Mouse (Mus musculus) hindbrain, embryonic 12.5 days (tissue): Measurements from ENCODE around the gene 1600014C23Rik. TPM values are rescaled to one million over a fixed set of nuclear protein-coding genes. Genes with fewer than 3 reads are reported as not detected.

ENCODE experiments used
- ATAC-seq: fragments of 200-750 bp; cut with Nextera tagmentation; 2 replicates; pipeline ENCODE4 v1.8.0; 2017; ENCODE audit warnings: moderate TSS enrichment; ENCODE audit not compliant: low FRiP score
- H3K27ac ChIP-seq: fragments of 300-500 bp; sonication (generic); 2 replicates; pipeline ENCODE4 v1.5.1; 2016; ENCODE audit warnings: mild to moderate bottlenecking
- H3K27me3 ChIP-seq: fragments of 300-500 bp; sonication (generic); 2 replicates; pipeline ENCODE4 v1.6.1; 2016; ENCODE audit warnings: mild to moderate bottlenecking
- H3K36me3 ChIP-seq: fragments of 300-500 bp; sonication (generic); 2 replicates; pipeline ENCODE4 v1.6.1; 2016; ENCODE audit warnings: mild to moderate bottlenecking
- H3K4me1 ChIP-seq: fragments of 300-500 bp; sonication (generic); 2 replicates; pipeline ENCODE4 v1.6.1; 2016
- H3K4me2 ChIP-seq: fragments of 300-500 bp; sonication (generic); replicated peaks from 2 replicates; pipeline ENCODE4 v1.6.1; 2016; ENCODE audit warnings: mild to moderate bottlenecking
- H3K4me3 ChIP-seq: fragments of 300-500 bp; sonication (generic); 2 replicates; pipeline ENCODE4 v1.5.1; 2016; ENCODE audit warnings: mild to moderate bottlenecking
- H3K9ac ChIP-seq: fragments of 300-500 bp; sonication (generic); 2 replicates; pipeline ENCODE4 v1.6.1; 2016; ENCODE audit warnings: mild to moderate bottlenecking, moderate library complexity
- H3K9me3 ChIP-seq: fragments of 300-500 bp; sonication (generic); replicated peaks from 2 replicates; pipeline ENCODE4 v1.6.1; 2016; ENCODE audit warnings: mild to moderate bottlenecking
- WGBS: fragments of 180-500 bp; shearing (Covaris S2); methylation state at CpG from one replicate; pipeline ENCODE4 v1.1.7; 2016; 5-methylcytosine and 5-hydroxymethylcytosine counted together
- polyA plus RNA-seq: library from polyadenylated mRNA; unstranded; fragments of >200 nt; fragmentation: Nextera tagmentation; extraction: Ambion mirVana; gene quantifications from 2 replicates; pipeline ENCODE4 v1.2.1, GENCODE M21; 2016

1600014C23Rik gene
- polyA plus RNA-seq, 1 experiment from 2014 or later = not detected

GRCm38 (mm10) chr17:45763188-45763587 lies 29.5 kb upstream of the 1600014C23Rik start:
- Histone ChIP-seq H3K4me1 (peaks cover 25% of the 10 kb centered on the region), H3K36me3 (no peaks in the 10 kb centered on the region), H3K4me2 (no peak overlapping the region), H3K9ac (no peak overlapping the region), H3K4me3 (no peak overlapping the region), H3K9me3 (0 out of 2 replicates have a peak, but pooled peaks cover 3% of the 10 kb centered on the region), H3K27ac (no peak overlapping the region), H3K27me3 (no peaks in the 10 kb centered on the region)
- 89% methylated on average over 8 of the region's 8 CpGs for WGBS
- no peak for ATAC-seq

DNA sequence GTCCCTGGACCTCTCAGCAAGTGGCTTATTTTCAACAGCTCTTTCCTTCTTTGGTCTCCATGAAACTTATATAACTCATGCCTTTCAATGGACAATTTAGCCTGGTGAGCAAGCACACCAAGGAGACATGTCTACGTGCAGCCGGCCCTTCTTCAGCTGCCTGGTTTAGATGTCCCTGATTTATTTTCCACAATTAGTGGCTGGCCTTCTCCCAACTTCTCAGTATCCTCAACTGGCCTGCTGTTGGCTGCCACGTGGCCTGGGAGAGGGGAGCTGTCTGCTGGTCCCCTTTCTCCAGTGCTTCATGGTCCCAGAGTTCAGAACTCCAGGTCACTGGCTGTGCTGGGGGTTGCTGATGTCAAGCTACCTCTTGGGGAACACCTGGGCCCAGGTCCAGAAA lies 28.3 kb upstream of the 1600014C23Rik start:
- no peak overlapping the region for H3K4me2 ChIP-seq
- WGBS = 74% methylated on average over 3 of the region's 3 CpGs
- no peak overlapping the region for H3K4me3 ChIP-seq
- no peaks in the 10 kb centered on the region for H3K27me3 ChIP-seq
- H3K27ac ChIP-seq = no peak overlapping the region
- H3K9ac ChIP-seq = no peak overlapping the region
- H3K36me3 ChIP-seq = no peaks in the 10 kb centered on the region
- 0 out of 2 replicates have a peak, but pooled peaks cover 3% of the 10 kb centered on the region for H3K9me3 ChIP-seq
- peaks cover 13% of the 10 kb centered on the region for H3K4me1 ChIP-seq
- no peak for ATAC-seq

DNA sequence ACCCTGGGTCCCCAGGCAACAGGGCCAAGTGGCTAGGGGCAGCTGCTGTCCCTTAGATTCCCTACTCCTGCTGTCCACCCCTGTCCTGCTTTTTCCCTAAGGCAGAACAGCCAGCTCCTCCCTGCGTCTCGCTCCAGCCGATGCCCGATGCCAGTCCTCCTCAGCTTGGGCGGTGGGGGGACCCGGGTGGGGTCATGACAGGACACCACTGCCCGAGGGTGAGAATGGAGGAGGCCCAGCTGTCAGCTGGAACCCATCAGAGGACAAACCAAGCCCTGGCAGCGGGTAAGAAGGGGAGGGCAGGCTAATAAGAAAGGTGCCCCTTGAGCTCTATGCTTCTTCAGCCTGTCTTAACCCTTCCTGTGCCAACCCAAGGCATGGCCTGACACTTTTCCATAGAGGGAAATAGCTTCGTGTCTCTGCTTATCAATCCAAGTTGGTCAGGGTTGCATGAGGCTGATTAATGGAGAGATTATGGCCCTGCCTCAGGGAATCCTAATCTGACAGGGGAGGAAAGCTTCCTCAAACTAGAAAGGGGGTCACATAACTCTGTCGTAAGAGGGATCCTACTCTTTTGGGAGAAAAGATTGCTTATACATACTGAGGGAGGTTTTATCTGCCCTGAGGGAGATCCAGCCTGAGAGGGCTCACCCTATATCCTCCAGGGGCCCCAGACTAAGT lies 27.5 kb upstream of the 1600014C23Rik start:
- no peak overlapping the region for H3K9ac ChIP-seq
- H3K4me2 ChIP-seq = no peak overlapping the region

DNA sequence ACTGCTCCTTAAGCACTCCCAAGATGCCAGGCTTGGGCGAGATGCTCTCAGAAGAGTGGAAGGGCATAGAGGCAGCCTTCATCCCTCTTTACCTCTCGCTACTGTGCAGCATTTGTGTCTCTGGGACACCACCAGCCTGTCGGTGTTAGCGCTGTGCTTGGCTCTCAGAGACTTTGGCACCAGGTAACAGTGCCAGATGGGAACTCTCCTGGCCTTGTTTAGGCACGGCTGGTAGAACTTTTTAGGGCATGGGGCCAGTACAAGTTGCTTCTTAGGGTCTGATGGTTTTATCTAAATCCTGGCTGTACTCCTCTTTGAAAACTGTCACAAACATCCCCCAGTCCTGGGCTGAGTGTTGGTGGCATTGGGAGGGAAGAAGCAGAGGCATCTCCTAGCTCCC lies 26.1 kb upstream of the 1600014C23Rik start:
- no peak for ATAC-seq
- WGBS = 91% methylated on average over 5 of the region's 5 CpGs
- H3K27ac ChIP-seq = no peak overlapping the region

More for the DNA sequence above, 27.5 kb upstream of the 1600014C23Rik start:
- H3K4me3 ChIP-seq = no peak overlapping the region
- no peaks in the 10 kb centered on the region for H3K36me3 ChIP-seq
- WGBS = 67% methylated on average over 10 of the region's 10 CpGs
- no peak for ATAC-seq
- peaks cover 5% of the 10 kb centered on the region; the same call in 1 of the 2 replicates for H3K4me1 ChIP-seq
- 0 out of 2 replicates have a peak, but pooled peaks cover 3% of the 10 kb centered on the region for H3K9me3 ChIP-seq
- H3K27ac ChIP-seq = no peak overlapping the region
- no peaks in the 10 kb centered on the region for H3K27me3 ChIP-seq

GRCm38 (mm10) chr17:45758808-45759207 lies 25.2 kb upstream of the 1600014C23Rik start:
- Histone ChIP-seq H3K4me2 (no peak overlapping the region), H3K9me3 (no peaks in the 10 kb centered on the region), H3K4me3 (no peak overlapping the region), H3K4me1 (peaks cover 6% of the 10 kb centered on the region; the same call in 1 of the 2 replicates), H3K9ac (no peak overlapping the region), H3K36me3 (no peaks in the 10 kb centered on the region), H3K27ac (no peak overlapping the region), H3K27me3 (no peaks in the 10 kb centered on the region)
- ATAC-seq = no peak
- WGBS = 75% methylated on average over 7 of the region's 7 CpGs

More for the DNA sequence above, 26.1 kb upstream of the 1600014C23Rik start:
- Histone ChIP-seq H3K36me3 (no peaks in the 10 kb centered on the region), H3K4me2 (no peak overlapping the region), H3K4me3 (no peak overlapping the region), H3K27me3 (no peaks in the 10 kb centered on the region), H3K9ac (no peak overlapping the region), H3K9me3 (0 out of 2 replicates have a peak, but pooled peaks cover 3% of the 10 kb centered on the region), H3K4me1 (peaks cover 5% of the 10 kb centered on the region; the same call in 1 of the 2 replicates)

DNA sequence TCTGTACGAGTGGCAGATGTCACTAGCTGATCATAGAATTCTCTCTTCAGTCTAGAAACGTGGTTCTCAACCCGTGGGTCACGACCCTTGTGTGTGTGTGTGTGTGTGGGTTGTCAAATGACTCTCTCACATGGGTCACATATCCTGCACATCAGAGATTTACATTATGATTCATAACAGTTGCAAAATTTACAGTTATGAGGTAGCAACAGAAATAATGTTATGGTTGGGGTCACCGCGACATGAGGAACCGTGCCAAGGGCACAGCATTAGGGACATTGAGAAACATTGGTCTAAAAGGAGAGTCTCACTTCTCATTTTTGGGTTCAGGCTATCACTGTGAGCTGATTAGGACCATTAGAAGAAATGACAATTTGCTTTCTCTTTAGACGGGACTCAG lies 24.3 kb upstream of the 1600014C23Rik start:
- ATAC-seq = no peak
- peaks cover 7% of the 10 kb centered on the region for H3K4me1 ChIP-seq
- H3K36me3 ChIP-seq = no peaks in the 10 kb centered on the region
- no peak overlapping the region for H3K4me2 ChIP-seq
- no peak overlapping the region for H3K4me3 ChIP-seq
- H3K27me3 ChIP-seq = no peaks in the 10 kb centered on the region
- H3K9ac ChIP-seq = no peak overlapping the region
- H3K27ac ChIP-seq = no peak overlapping the region
- WGBS = 81% methylated on average over 8 of the region's 8 CpGs
- no peaks in the 10 kb centered on the region for H3K9me3 ChIP-seq

GRCm38 (mm10) chr17:45756831-45757230 lies 23.2 kb upstream of the 1600014C23Rik start:
- Histone ChIP-seq H3K27me3 (no peaks in the 10 kb centered on the region), H3K4me3 (no peak overlapping the region), H3K9ac (no peak overlapping the region), H3K36me3 (no peaks in the 10 kb centered on the region), H3K4me1 (peaks cover 11% of the 10 kb centered on the region), H3K9me3 (no peaks in the 10 kb centered on the region), H3K4me2 (no peak overlapping the region), H3K27ac (no peak overlapping the region)
- 63% methylated on average over 5 of the region's 5 CpGs for whole genome bisulfite sequencing
- ATAC-seq = no peak

DNA sequence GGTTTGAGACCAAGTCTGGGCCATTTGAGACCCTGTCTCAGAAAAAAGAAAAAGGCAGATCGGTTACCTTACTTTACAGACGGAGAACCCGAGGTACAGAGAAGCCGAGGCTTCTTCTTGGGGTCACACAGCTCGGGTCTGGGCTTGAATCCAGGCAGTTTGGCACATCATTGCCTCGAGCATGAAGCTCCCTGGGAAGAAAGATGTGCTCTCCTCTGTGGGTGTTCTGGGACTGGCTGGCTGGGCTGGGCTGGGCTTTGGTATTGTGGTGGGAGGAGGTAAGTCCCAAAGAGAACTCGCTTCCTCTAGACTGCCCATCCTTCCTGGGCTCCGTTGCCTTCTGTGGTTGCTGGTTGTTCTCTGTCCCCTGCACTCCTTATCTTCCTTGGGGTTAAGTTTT lies 22.7 kb upstream of the 1600014C23Rik start:
- peaks cover 11% of the 10 kb centered on the region for H3K4me1 ChIP-seq
- H3K4me3 ChIP-seq = no peak overlapping the region
- ATAC-seq = no peak
- H3K4me2 ChIP-seq = no peak overlapping the region
- 75% methylated on average over 8 of the region's 8 CpGs for WGBS
- H3K9ac ChIP-seq = no peak overlapping the region
- no peak overlapping the region for H3K27ac ChIP-seq
- no peaks in the 10 kb centered on the region for H3K9me3 ChIP-seq
- H3K36me3 ChIP-seq = no peaks in the 10 kb centered on the region
- no peaks in the 10 kb centered on the region for H3K27me3 ChIP-seq

DNA sequence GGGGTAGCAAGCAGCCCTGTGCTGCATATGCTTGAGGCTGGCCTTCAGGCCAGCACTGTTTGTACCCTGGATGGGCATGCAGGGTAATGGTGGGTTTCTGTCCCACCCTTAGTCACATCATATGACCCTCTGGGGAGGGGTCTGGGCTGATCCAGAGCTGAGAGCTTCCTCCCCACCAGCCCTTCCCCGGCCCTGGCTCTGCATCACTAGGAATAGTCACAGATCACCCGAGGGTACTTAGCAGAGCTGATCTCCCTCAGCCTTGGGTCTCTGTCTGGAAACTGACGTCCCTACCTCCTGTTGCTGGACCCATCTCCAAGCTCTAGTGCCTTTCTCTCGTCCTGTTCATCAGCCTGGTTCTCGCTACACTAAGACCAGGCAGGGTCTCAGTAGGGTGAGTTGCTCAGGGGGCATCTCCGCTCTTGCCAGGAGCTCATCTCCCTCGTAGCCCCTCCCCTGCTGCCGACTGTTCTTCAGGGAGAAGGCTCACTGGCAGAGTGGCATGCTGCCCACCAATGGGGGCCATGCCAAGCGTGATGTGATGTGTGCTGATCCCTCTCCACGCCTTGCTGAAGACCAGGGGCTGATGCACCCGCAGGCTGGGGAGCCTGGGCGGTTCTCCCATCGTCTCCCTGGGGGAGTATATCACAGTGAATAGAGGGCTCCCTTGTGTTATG lies 20.7 kb upstream of the 1600014C23Rik start:
- Histone ChIP-seq H3K9ac (no peak overlapping the region), H3K4me1 (peaks cover 7% of the 10 kb centered on the region), H3K4me3 (no peak overlapping the region), H3K9me3 (no peaks in the 10 kb centered on the region), H3K27me3 (no peaks in the 10 kb centered on the region), H3K4me2 (no peak overlapping the region), H3K27ac (no peak overlapping the region), H3K36me3 (no peaks in the 10 kb centered on the region)
- 78% methylated on average over 13 of the region's 13 CpGs for WGBS
- ATAC-seq = no peak

- H3K4me1 ChIP-seq = peaks cover 7% of the 10 kb centered on the region
- H3K27me3 ChIP-seq = 0 out of 2 replicates have a peak, but pooled peaks cover 2% of the 10 kb centered on the region
- H3K4me3 ChIP-seq = no peak overlapping the region
- H3K4me2 ChIP-seq = no peak overlapping the region
- H3K36me3 ChIP-seq = no peaks in the 10 kb centered on the region
- ATAC-seq = no peak
- H3K27ac ChIP-seq = no peak overlapping the region
- no peaks in the 10 kb centered on the region for H3K9me3 ChIP-seq
- WGBS = 40% methylated on average over 11 of the region's 11 CpGs
- H3K9ac ChIP-seq = no peak overlapping the region
These were observed 19.0 kb upstream of the 1600014C23Rik start for GRCm38 (mm10) chr17:45752678-45753077.

DNA sequence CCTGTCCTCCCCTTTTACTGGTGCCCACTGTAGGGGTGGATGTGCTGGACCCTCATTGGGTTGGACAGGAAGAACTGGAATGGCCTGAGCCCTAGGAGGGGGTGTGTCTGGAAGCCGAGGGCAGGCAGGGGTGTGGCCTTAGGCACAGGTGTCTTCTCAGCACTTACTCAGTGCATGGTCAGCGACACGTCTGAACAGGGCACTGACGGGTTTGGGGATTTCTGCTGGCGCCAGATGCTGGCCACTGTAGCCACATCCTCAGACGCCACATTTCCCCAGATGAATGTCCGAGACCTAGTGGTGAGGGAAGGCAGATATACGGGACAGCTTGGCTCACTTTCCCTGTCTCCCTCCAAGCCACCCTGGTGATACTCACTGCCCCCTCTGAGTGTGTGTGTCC lies 18.4 kb upstream of the 1600014C23Rik start:
- no peak overlapping the region for H3K4me3 ChIP-seq
- H3K27me3 ChIP-seq = 0 out of 2 replicates have a peak, but pooled peaks cover 2% of the 10 kb centered on the region
- peaks cover 7% of the 10 kb centered on the region for H3K4me1 ChIP-seq
- H3K9ac ChIP-seq = no peak overlapping the region
- no peak for ATAC-seq
- no peak overlapping the region for H3K27ac ChIP-seq
- no peaks in the 10 kb centered on the region for H3K36me3 ChIP-seq
- H3K4me2 ChIP-seq = no peak overlapping the region
- H3K9me3 ChIP-seq = no peaks in the 10 kb centered on the region
- WGBS = 75% methylated on average over 8 of the region's 8 CpGs

DNA sequence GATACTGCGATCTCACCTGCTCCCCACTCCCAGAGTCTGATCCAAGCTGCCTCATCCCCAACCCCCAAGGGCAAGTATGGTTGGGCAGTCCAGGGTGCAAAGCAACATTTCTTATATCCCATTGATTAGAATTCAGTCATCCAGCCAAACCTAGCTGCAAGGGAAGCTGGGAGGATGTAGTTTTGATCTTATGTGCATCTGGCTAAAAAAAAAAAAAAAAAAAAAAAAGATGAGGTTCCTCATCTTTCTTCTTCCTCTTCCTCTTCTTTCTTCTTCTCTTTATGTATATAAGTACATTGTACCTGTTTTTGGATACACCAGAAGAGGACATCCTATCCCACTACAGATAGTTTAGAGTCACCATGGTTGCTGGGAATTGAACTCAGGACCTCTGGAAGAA lies 17.7 kb upstream of the 1600014C23Rik start:
- no peak for ATAC-seq
- WGBS = 100% methylated on average over 1 of the region's 1 CpGs
- H3K27me3 ChIP-seq = 0 out of 2 replicates have a peak, but pooled peaks cover 2% of the 10 kb centered on the region
- no peak overlapping the region for H3K9ac ChIP-seq
- H3K4me1 ChIP-seq = peaks cover 7% of the 10 kb centered on the region; the same call in 1 of the 2 replicates
- no peaks in the 10 kb centered on the region for H3K36me3 ChIP-seq
- H3K4me2 ChIP-seq = no peak overlapping the region
- H3K9me3 ChIP-seq = no peaks in the 10 kb centered on the region
- H3K27ac ChIP-seq = no peak overlapping the region
- H3K4me3 ChIP-seq = no peak overlapping the region
